Mouse (Mus musculus) embryonic facial prominence, embryonic 13.5 days (tissue): ENCODE measurements around the gene Olfr462. TPM values are rescaled to one million over a fixed set of nuclear protein-coding genes. Genes with fewer than 3 reads are reported as not detected.

Experiments
- ATAC-seq: fragments of 200-750 bp; cut with Nextera tagmentation; 2 replicates; pipeline ENCODE4 v1.8.0; 2017; ENCODE audit warnings: low read depth; ENCODE audit not compliant: insufficient number of reproducible peaks, insufficient read depth, low FRiP score, low TSS enrichment
- H3K27ac ChIP-seq: fragments of 300-500 bp; sonication (generic); 2 replicates; pipeline ENCODE4 v1.5.1; 2015; ENCODE audit warnings: moderate library complexity, mild to moderate bottlenecking, inconsistent platforms
- H3K27me3 ChIP-seq: fragments of 300-500 bp; sonication (generic); 2 replicates; pipeline ENCODE4 v1.6.1; 2015; ENCODE audit warnings: mild to moderate bottlenecking, inconsistent platforms
- H3K36me3 ChIP-seq: fragments of 300-500 bp; sonication (generic); 2 replicates; pipeline ENCODE4 v1.6.1; 2015; ENCODE audit warnings: mild to moderate bottlenecking, inconsistent platforms
- H3K4me1 ChIP-seq: fragments of 300-500 bp; sonication (generic); 2 replicates; pipeline ENCODE4 v1.6.1; 2015; ENCODE audit warnings: inconsistent platforms
- H3K4me2 ChIP-seq: fragments of 300-500 bp; sonication (generic); 2 replicates; pipeline ENCODE4 v1.6.1; 2015; ENCODE audit warnings: moderate library complexity, mild to moderate bottlenecking, inconsistent platforms
- H3K4me3 ChIP-seq: fragments of 300-500 bp; sonication (generic); 2 replicates; pipeline ENCODE4 v1.5.1; 2015; ENCODE audit warnings: mild to moderate bottlenecking, inconsistent platforms
- H3K9ac ChIP-seq: fragments of 300-500 bp; sonication (generic); 2 replicates; pipeline ENCODE4 v1.6.1; 2015; ENCODE audit warnings: mild to moderate bottlenecking, inconsistent platforms
- H3K9me3 ChIP-seq: fragments of 300-500 bp; sonication (generic); 2 replicates; pipeline ENCODE4 v1.6.1; 2016; ENCODE audit warnings: inconsistent platforms
- WGBS: fragments of 180-500 bp; shearing (Covaris S2); methylation state at CpG from one replicate; pipeline ENCODE4 v1.1.7; 2015; ENCODE audit warnings: mixed read lengths; 5-methylcytosine and 5-hydroxymethylcytosine counted together
- polyA plus RNA-seq: library from polyadenylated mRNA; unstranded; fragments of >200 nt; fragmentation: Nextera tagmentation; extraction: Ambion mirVana; gene quantifications from 2 replicates; pipeline ENCODE4 v1.2.1, GENCODE M21; 2015

The Olfr462 gene
- polyA plus RNA-seq = not detected in 2 replicates

- Histone ChIP-seq H3K9ac (no peak within 1 kb of the TSS), H3K4me1 (no peaks in the 10 kb centered on the region), H3K4me2 (no peak within 1 kb of the TSS), H3K9me3 (no peaks in the 10 kb centered on the region), H3K27ac (no peak within 1 kb of the TSS), H3K27me3 (no peaks in the 10 kb centered on the region; the same call in 1 of the 2 replicates), H3K36me3 (no peaks in the 10 kb centered on the region), H3K4me3 (no peak within 1 kb of the TSS)
- 89% methylated on average over 6 of the region's 6 CpGs for WGBS
- ATAC-seq = no peak
These were observed at the start of gene Olfr462 for GRCm38 (mm10) chr11:87892168-87892567. Gene Olfr462 (minus strand): TSS chr11:87892268.

GRCm38 (mm10) chr11:87935467-87935866 is 43.4 kb upstream of the Olfr462 start:
- Histone ChIP-seq H3K4me3 (no peak overlapping the region), H3K36me3 (no peaks in the 10 kb centered on the region), H3K4me1 (no peaks in the 10 kb centered on the region), H3K4me2 (no peak overlapping the region), H3K9ac (no peak overlapping the region), H3K9me3 (no peaks in the 10 kb centered on the region), H3K27me3 (no peaks in the 10 kb centered on the region), H3K27ac (no peak overlapping the region)
- 80% methylated on average over 3 of the region's 3 CpGs for WGBS
- no peak for ATAC-seq

GRCm38 (mm10) chr11:87933731-87934130 is 41.7 kb upstream of the Olfr462 start:
- no peak overlapping the region for H3K4me3 ChIP-seq
- no peak overlapping the region for H3K27ac ChIP-seq
- H3K4me2 ChIP-seq = no peak overlapping the region
- H3K36me3 ChIP-seq = no peaks in the 10 kb centered on the region
- ATAC-seq = no peak
- no peaks in the 10 kb centered on the region for H3K9me3 ChIP-seq
- WGBS = 80% methylated on average over 2 of the region's 2 CpGs
- no peaks in the 10 kb centered on the region for H3K4me1 ChIP-seq
- H3K9ac ChIP-seq = no peak overlapping the region
- no peaks in the 10 kb centered on the region for H3K27me3 ChIP-seq

- 87% methylated on average over 2 of the region's 2 CpGs for WGBS
- no peak for ATAC-seq
These were observed 38.3 kb upstream of the Olfr462 start for GRCm38 (mm10) chr11:87930348-87930747.

GRCm38 (mm10) chr11:87920966-87921365 is 28.9 kb upstream of the Olfr462 start, which contains the start of gene Olfr464:
Gene Olfr464 (minus strand): TSS chr11:87920967.
- Histone ChIP-seq H3K4me1 (no peaks in the 10 kb centered on the region), H3K9me3 (no peaks in the 10 kb centered on the region), H3K4me2 (no peak within 1 kb of the TSS), H3K4me3 (no peak within 1 kb of the TSS), H3K27ac (no peak within 1 kb of the TSS), H3K9ac (no peak within 1 kb of the TSS), H3K27me3 (no peaks in the 10 kb centered on the region), H3K36me3 (no peaks in the 10 kb centered on the region)
- ATAC-seq = no peak
- WGBS = 29% methylated on average over 5 of the region's 5 CpGs

More at GRCm38 (mm10) chr11:87930348-87930747, 38.3 kb upstream of the Olfr462 start:
- Histone ChIP-seq H3K9me3 (no peaks in the 10 kb centered on the region), H3K4me3 (no peak overlapping the region), H3K4me2 (no peak overlapping the region), H3K4me1 (no peaks in the 10 kb centered on the region), H3K27me3 (no peaks in the 10 kb centered on the region), H3K27ac (no peak overlapping the region), H3K36me3 (no peaks in the 10 kb centered on the region), H3K9ac (no peak overlapping the region)

GRCm38 (mm10) chr11:87920301-87920700 is 28.2 kb upstream of the Olfr462 start:
- Histone ChIP-seq H3K36me3 (no peaks in the 10 kb centered on the region), H3K27ac (no peak overlapping the region), H3K27me3 (no peaks in the 10 kb centered on the region), H3K9me3 (no peaks in the 10 kb centered on the region), H3K4me2 (no peak overlapping the region), H3K4me1 (no peaks in the 10 kb centered on the region), H3K9ac (no peak overlapping the region), H3K4me3 (no peak overlapping the region)
- no peak for ATAC-seq
- WGBS = 67% methylated on average over 2 of the region's 2 CpGs

GRCm38 (mm10) chr11:87916005-87916404 is 23.9 kb upstream of the Olfr462 start:
- Histone ChIP-seq H3K4me2 (no peak overlapping the region), H3K4me1 (no peaks in the 10 kb centered on the region), H3K9ac (no peak overlapping the region), H3K4me3 (no peak overlapping the region), H3K27ac (no peak overlapping the region), H3K27me3 (no peaks in the 10 kb centered on the region), H3K9me3 (no peaks in the 10 kb centered on the region), H3K36me3 (no peaks in the 10 kb centered on the region)
- WGBS = 84% methylated on average over 1 of the region's 1 CpGs
- ATAC-seq = no peak

- H3K9me3 ChIP-seq = no peaks in the 10 kb centered on the region
- H3K27me3 ChIP-seq = no peaks in the 10 kb centered on the region
- H3K27ac ChIP-seq = no peak overlapping the region
- WGBS = 73% methylated on average over 3 of the region's 3 CpGs
- ATAC-seq = no peak
- no peaks in the 10 kb centered on the region for H3K36me3 ChIP-seq
- H3K4me1 ChIP-seq = no peaks in the 10 kb centered on the region
- no peak overlapping the region for H3K9ac ChIP-seq
- H3K4me2 ChIP-seq = no peak overlapping the region
- H3K4me3 ChIP-seq = no peak overlapping the region
These were observed 12.3 kb upstream of the Olfr462 start for GRCm38 (mm10) chr11:87904331-87904730.

GRCm38 (mm10) chr11:87897287-87897686 is 5.2 kb upstream of the Olfr462 start, which contains the start of gene Olfr463:
Gene Olfr463 (minus strand): TSS chr11:87897387.
- ATAC-seq = no peak

GRCm38 (mm10) chr11:87884856-87885255 is 7.2 kb downstream of the Olfr462 start:
- no peaks in the 10 kb centered on the region for H3K36me3 ChIP-seq
- no peak overlapping the region for H3K4me3 ChIP-seq
- no peaks in the 10 kb centered on the region for H3K9me3 ChIP-seq
- no peaks in the 10 kb centered on the region; the same call in 1 of the 2 replicates for H3K27me3 ChIP-seq
- no peak overlapping the region for H3K27ac ChIP-seq
- no peak overlapping the region for H3K4me2 ChIP-seq
- ATAC-seq = no peak
- H3K9ac ChIP-seq = no peak overlapping the region
- H3K4me1 ChIP-seq = no peaks in the 10 kb centered on the region
- 67% methylated on average over 5 of the region's 5 CpGs for WGBS

More at GRCm38 (mm10) chr11:87897287-87897686, 5.2 kb upstream of the Olfr462 start, which contains the start of gene Olfr463:
- H3K4me3 ChIP-seq = no peak within 1 kb of the TSS
- no peak within 1 kb of the TSS for H3K27ac ChIP-seq
- no peaks in the 10 kb centered on the region for H3K36me3 ChIP-seq
- H3K9ac ChIP-seq = no peak within 1 kb of the TSS
- no peaks in the 10 kb centered on the region for H3K4me1 ChIP-seq
- H3K27me3 ChIP-seq = no peaks in the 10 kb centered on the region
- H3K9me3 ChIP-seq = no peaks in the 10 kb centered on the region
- H3K4me2 ChIP-seq = no peak within 1 kb of the TSS

- no peak overlapping the region for H3K27ac ChIP-seq
- no peaks in the 10 kb centered on the region for H3K4me1 ChIP-seq
- H3K4me2 ChIP-seq = no peak overlapping the region
- no peaks in the 10 kb centered on the region; the same call in 1 of the 2 replicates for H3K27me3 ChIP-seq
- ATAC-seq = no peak
- H3K9ac ChIP-seq = no peak overlapping the region
- 43% methylated on average over 5 of the region's 5 CpGs for WGBS
- H3K36me3 ChIP-seq = no peaks in the 10 kb centered on the region
- H3K9me3 ChIP-seq = no peaks in the 10 kb centered on the region
- no peak overlapping the region for H3K4me3 ChIP-seq
These were observed 8.6 kb downstream of the Olfr462 start for GRCm38 (mm10) chr11:87883493-87883892.

- Histone ChIP-seq H3K36me3 (no peaks in the 10 kb centered on the region), H3K4me3 (no peak overlapping the region), H3K9me3 (no peaks in the 10 kb centered on the region), H3K27ac (no peak overlapping the region), H3K9ac (no peak overlapping the region), H3K4me1 (no peaks in the 10 kb centered on the region), H3K4me2 (no peak overlapping the region), H3K27me3 (no peaks in the 10 kb centered on the region)
- ATAC-seq = no peak
- 61% methylated on average over 4 of the region's 4 CpGs for WGBS
These were observed 10.4 kb downstream of the Olfr462 start for GRCm38 (mm10) chr11:87881714-87882113.
